Mouse (Mus musculus): ENCODE results near the gene Klhdc10.

Gene Klhdc10

GRCm38 (mm10) chr6:30469370-30469769 lies 67.7 kb downstream of the Klhdc10 start:
- no peak for DNase-seq (ENCODE audit: low spot score)

- no peak for DNase-seq (ENCODE audit: low spot score)
Observed at GRCm38 (mm10) chr6:30471706-30472105, 70.0 kb downstream of the Klhdc10 start.

GRCm38 (mm10) chr6:30476025-30476765 lies 74.5 kb downstream of the Klhdc10 start:
- no peak for DNase-seq (ENCODE audit: low spot score)

- no peak for DNase-seq (ENCODE audit: low spot score)
Observed at GRCm38 (mm10) chr6:30477210-30477714, 75.6 kb downstream of the Klhdc10 start.

- DNase-seq (ENCODE audit: low spot score) = no peak
Observed at GRCm38 (mm10) chr6:30477784-30478183, 76.1 kb downstream of the Klhdc10 start.

GRCm38 (mm10) chr6:30479418-30479817 lies 77.8 kb downstream of the Klhdc10 start:
- no peak for DNase-seq (ENCODE audit: low spot score)

GRCm38 (mm10) chr6:30482908-30483307 lies 81.2 kb downstream of the Klhdc10 start:
- DNase-seq (ENCODE audit: low spot score) = no peak

- no peak for DNase-seq (ENCODE audit: low spot score)
Observed at GRCm38 (mm10) chr6:30486504-30486903, 84.8 kb downstream of the Klhdc10 start.

GRCm38 (mm10) chr6:30499049-30499448 lies 97.4 kb downstream of the Klhdc10 start:
- DNase-seq (ENCODE audit: low spot score) = no peak

All from ovary, postnatal 10 days (tissue).